8 mouse cellular contexts compared by ENCODE assay signal in genomic region chr17:29355461-29355840, GRCm38 (mm10). TPM values are rescaled to one million over a fixed set of nuclear protein-coding genes. Genes with fewer than 3 reads are reported as not detected.
A peak's percentile ranks its signal among the peaks of the same experiment; 100 is the strongest.
DNase-seq lines count a peak whose midpoint lies in the region; ATAC-seq lines count a peak whose summit lies in the region.

No protein-coding gene starts in this region.

- H3K4me2 ChIP-seq in forebrain, embryonic 13.5 days: peak overlapping the region; percentile 65
- H3K4me2 ChIP-seq in kidney, embryonic 16.5 days (replicated peaks; ENCODE audit: low read depth, low read length): no peak overlapping the region
- peak overlapping the region; percentile 57 for H3K4me2 ChIP-seq in midbrain, embryonic 12.5 days (replicated peaks)

- no peaks in the 10 kb centered on the region for H3K27me3 ChIP-seq in forebrain, embryonic 13.5 days
- H3K27me3 ChIP-seq in kidney, embryonic 16.5 days (ENCODE audit: insufficient read depth, low read length): no peaks in the 10 kb centered on the region
- H3K27me3 ChIP-seq in midbrain, embryonic 12.5 days: no peaks in the 10 kb centered on the region

- H3K9ac ChIP-seq in forebrain, embryonic 13.5 days: peak overlapping the region; percentile 68
- H3K9ac ChIP-seq in kidney, embryonic 16.5 days (replicated peaks; ENCODE audit: low read length): peak overlapping the region; percentile 68
- H3K9ac ChIP-seq in midbrain, embryonic 12.5 days (replicated peaks): peak overlapping the region; percentile 67

- H3K4me1 ChIP-seq in forebrain, embryonic 13.5 days: peaks cover 31% of the 10 kb centered on the region
- peaks cover 28% of the 10 kb centered on the region for H3K4me1 ChIP-seq in kidney, embryonic 16.5 days (ENCODE audit: insufficient read depth, low read length)
- peaks cover 30% of the 10 kb centered on the region for H3K4me1 ChIP-seq in midbrain, embryonic 12.5 days

- peak; percentile 65 for DNase-seq in embryo, embryonic 10 days (ENCODE audit: low spot score)
- DNase-seq in embryo, embryonic 11 days: no peak
- DNase-seq in spleen, postnatal 14 days (ENCODE audit: low spot score in 2 of 2): no peak
- DNase-seq in right cerebral cortex, postnatal 10 days (ENCODE audit: low spot score in 2 of 2): no peak
- DNase-seq in urinary bladder, postnatal 10 days (ENCODE audit: low spot score): no peak

- 11% methylated on average over 5 of the region's 5 CpGs for WGBS in forebrain, embryonic 13.5 days
- WGBS in kidney, embryonic 16.5 days: 27% methylated on average over 5 of the region's 5 CpGs
- 27% methylated on average over 5 of the region's 5 CpGs for WGBS in midbrain, embryonic 12.5 days

- H3K4me3 ChIP-seq in forebrain, embryonic 13.5 days: no peak overlapping the region
- H3K4me3 ChIP-seq in kidney, embryonic 16.5 days (ENCODE audit: low read length): no peak overlapping the region
- peak overlapping the region; percentile 35; the same call in 1 of the 2 replicates for H3K4me3 ChIP-seq in midbrain, embryonic 12.5 days

- H3K36me3 ChIP-seq in forebrain, embryonic 13.5 days (ENCODE audit: poor library complexity, severe bottlenecking): no peaks in the 10 kb centered on the region
- H3K36me3 ChIP-seq in kidney, embryonic 16.5 days (ENCODE audit: insufficient read depth, low read length): no peaks in the 10 kb centered on the region
- no peaks in the 10 kb centered on the region for H3K36me3 ChIP-seq in midbrain, embryonic 12.5 days

- ATAC-seq in forebrain, embryonic 13.5 days: peak; percentile 64
- ATAC-seq in kidney, embryonic 16.5 days (ENCODE audit: low FRiP score, low TSS enrichment): peak; percentile 47
- ATAC-seq in midbrain, embryonic 12.5 days (ENCODE audit: low FRiP score, low read depth): peak; percentile 75

- peak overlapping the region; percentile 99 for H3K27ac ChIP-seq in forebrain, embryonic 13.5 days
- peak overlapping the region; percentile 98 for H3K27ac ChIP-seq in kidney, embryonic 16.5 days (ENCODE audit: low read length)
- H3K27ac ChIP-seq in midbrain, embryonic 12.5 days (replicated peaks): peak overlapping the region; percentile 100

- no peaks in the 10 kb centered on the region for H3K9me3 ChIP-seq in forebrain, embryonic 13.5 days (replicated peaks)
- no peaks in the 10 kb centered on the region for H3K9me3 ChIP-seq in kidney, embryonic 16.5 days (ENCODE audit: low read length)
- no peaks in the 10 kb centered on the region for H3K9me3 ChIP-seq in midbrain, embryonic 12.5 days

RNA-seq across cellular contexts. Expression of gene Fgd2, which starts 5.3 kb away (rescaled TPM):
- polyA plus RNA-seq in forebrain, embryonic 13.5 days (2015; fragmentation: Nextera tagmentation; extraction: Ambion mirVana): 2.6 and 3.0 TPM in 2 replicates
- polyA plus RNA-seq in kidney, embryonic 16.5 days (2015; fragmentation: Nextera tagmentation; extraction: Ambion mirVana): 14.4 and 16.2 TPM in 2 replicates
- 3.6 and 5.3 TPM in 2 replicates for polyA plus RNA-seq in midbrain, embryonic 12.5 days (2016; fragmentation: Nextera tagmentation; extraction: Ambion mirVana)

RNA-seq across cellular contexts. Expression of gene Mtch1, which starts 7.7 kb away (rescaled TPM):
- polyA plus RNA-seq in forebrain, embryonic 13.5 days (2015; fragmentation: Nextera tagmentation; extraction: Ambion mirVana): 378 and 381 TPM in 2 replicates
- 189 and 316 TPM in 2 replicates for polyA plus RNA-seq in kidney, embryonic 16.5 days (2015; fragmentation: Nextera tagmentation; extraction: Ambion mirVana)
- polyA plus RNA-seq in midbrain, embryonic 12.5 days (2016; fragmentation: Nextera tagmentation; extraction: Ambion mirVana): 407 and 436 TPM in 2 replicates

RNA-seq across cellular contexts. Expression of gene Pi16, which starts 38.0 kb away (rescaled TPM):
- 1.5 and 1.7 TPM in 2 replicates for polyA plus RNA-seq in forebrain, embryonic 13.5 days (2015; fragmentation: Nextera tagmentation; extraction: Ambion mirVana)
- polyA plus RNA-seq in kidney, embryonic 16.5 days (2015; fragmentation: Nextera tagmentation; extraction: Ambion mirVana): 2.4 and 3.1 TPM in 2 replicates
- polyA plus RNA-seq in midbrain, embryonic 12.5 days (2016; fragmentation: Nextera tagmentation; extraction: Ambion mirVana): 1.3 and 2.0 TPM in 2 replicates
